Mouse (Mus musculus): ENCODE measurements around the gene Gm2310. TPM values are rescaled to one million over a fixed set of nuclear protein-coding genes. Genes with fewer than 3 reads are reported as not detected.
"Not testable (repeated sequence)": the region's sequence is repeated elsewhere in the genome, so short reads cannot be mapped to it uniquely, and the experiment has no call there.

The Gm2310 gene
- not detected in 2 replicates for polyA plus RNA-seq (2014; fragmentation: Nextera tagmentation; extraction: Ambion mirVana)

DNA sequence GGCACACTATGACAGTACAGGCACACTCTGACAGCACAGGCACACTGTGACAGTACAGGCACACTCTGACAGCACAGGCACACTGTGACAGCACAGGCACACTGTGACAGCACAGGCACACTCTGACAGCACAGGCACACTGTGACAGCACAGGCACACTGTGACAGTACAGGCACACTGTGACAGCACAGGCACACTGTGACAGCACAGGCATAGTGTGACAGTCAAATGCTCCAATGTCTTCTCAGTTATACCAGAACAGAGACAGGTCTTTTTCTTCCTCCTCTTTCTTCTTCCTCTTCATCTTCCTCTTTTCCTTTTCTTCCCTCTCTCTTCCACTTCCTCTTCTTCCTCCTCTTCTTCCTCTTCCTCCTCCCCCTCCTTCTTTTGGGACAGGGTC lies at the start of gene Gm2310:
Gene Gm2310 (minus strand): TSS at position 101 of the 400 bp plus-strand sequence.
- not testable (repeated sequence) for H3K27me3 ChIP-seq (ENCODE audit: control insufficient read depth, insufficient read depth, low read length); H3K9me3 ChIP-seq (ENCODE audit: control insufficient read depth, low read length); ATAC-seq (ENCODE audit: insufficient read depth, low FRiP score, low TSS enrichment); H3K4me1 ChIP-seq (ENCODE audit: control insufficient read depth, insufficient read depth, low read length); H3K4me3 ChIP-seq (ENCODE audit: low read depth, low read length); H3K4me2 ChIP-seq (ENCODE audit: low read depth); H3K27ac ChIP-seq (ENCODE audit: low read depth, low read length); H3K9ac ChIP-seq (ENCODE audit: low read length); DNase-seq (ENCODE audit: low spot score); H3K36me3 ChIP-seq (ENCODE audit: control insufficient read depth, insufficient read depth, low read length)

DNA sequence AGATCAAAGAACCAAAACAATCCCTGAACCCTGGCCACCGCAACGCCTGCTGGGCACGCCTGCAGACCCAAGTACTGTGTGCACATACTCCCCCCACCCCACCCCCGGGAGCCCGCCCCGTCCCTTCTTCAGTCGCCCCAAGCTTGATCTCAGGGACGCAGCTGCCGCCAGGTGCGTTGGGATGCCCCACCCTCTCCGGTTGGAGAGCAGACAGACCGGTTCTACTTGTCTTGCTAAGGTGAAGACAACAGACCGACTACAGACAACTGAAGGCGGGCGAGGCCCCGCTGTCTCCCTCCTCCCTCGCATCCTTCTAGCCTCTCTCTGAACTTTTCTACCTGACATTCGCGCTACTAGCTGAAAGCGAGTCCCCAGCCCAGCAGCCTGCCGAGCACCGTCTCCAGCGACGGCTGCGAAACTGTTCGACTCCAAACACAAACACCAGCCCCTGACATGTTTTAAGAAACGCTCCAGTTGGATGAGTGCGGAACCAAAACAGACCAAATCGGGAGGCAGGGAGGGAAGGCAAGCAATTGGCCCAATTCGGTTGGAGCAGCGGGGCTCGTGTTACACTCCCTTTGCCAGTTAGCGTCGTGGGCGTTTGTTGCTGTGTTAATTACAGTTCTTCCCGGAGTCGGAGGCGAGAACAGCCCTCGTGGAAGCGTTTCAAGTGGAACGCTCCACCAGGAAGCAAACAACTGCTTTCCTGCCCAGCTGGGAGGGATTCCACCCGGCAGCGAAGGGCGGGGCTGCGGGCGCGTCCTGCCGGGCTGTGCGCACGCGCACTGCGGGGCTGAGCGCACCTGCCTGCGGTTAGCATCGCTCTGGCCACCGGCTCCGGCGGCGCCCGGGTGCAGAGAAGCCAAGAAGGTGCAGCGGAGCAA lies 49.1 kb upstream of the Gm2310 start:
- under 1% methylated on average over 45 of the region's 61 CpGs for WGBS
- H3K27ac ChIP-seq (ENCODE audit: low read depth, low read length), result no peak overlapping the region

DNA sequence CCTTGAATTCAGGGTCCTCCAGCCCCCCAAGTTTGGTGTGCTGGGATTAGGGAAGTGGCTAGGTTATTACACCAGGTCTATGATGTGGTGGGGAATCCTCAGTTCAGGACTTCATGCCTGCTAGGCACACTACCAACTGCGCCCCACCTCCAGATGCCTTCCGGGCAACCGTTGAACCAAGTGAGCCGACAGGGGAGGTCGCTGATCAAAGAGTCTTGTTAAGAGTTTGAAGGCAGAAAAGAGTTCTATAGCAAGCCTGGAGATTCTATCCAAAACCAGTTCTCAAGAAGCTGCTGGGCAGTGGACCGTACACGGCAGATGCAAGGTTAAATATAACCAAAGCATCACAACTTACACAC lies 48.5 kb upstream of the Gm2310 start:
- Histone ChIP-seq H3K4me3 (ENCODE audit: low read depth, low read length) (peak overlapping the region; percentile 50), H3K9ac (ENCODE audit: low read length) (peak overlapping the region; percentile 30; the same call in 1 of the 2 replicates), H3K4me1 (ENCODE audit: control insufficient read depth, insufficient read depth, low read length) (no peaks in the 10 kb centered on the region), H3K27me3 (ENCODE audit: control insufficient read depth, insufficient read depth, low read length) (no peaks in the 10 kb centered on the region), H3K36me3 (ENCODE audit: control insufficient read depth, insufficient read depth, low read length) (no peaks in the 10 kb centered on the region), H3K9me3 (ENCODE audit: control insufficient read depth, low read length) (no peaks in the 10 kb centered on the region), H3K27ac (ENCODE audit: low read depth, low read length) (no peak overlapping the region), H3K4me2 (ENCODE audit: low read depth) (peak overlapping the region; percentile 94)
- 8% methylated on average over 7 of the region's 7 CpGs for WGBS
- ATAC-seq (ENCODE audit: insufficient read depth, low FRiP score, low TSS enrichment) (no peak), DNase-seq (ENCODE audit: low spot score) (no peak)

More for the DNA sequence above, 49.1 kb upstream of the Gm2310 start:
- peak overlapping the region; percentile 94 for H3K4me2 ChIP-seq (ENCODE audit: low read depth)
- ATAC-seq (ENCODE audit: insufficient read depth, low FRiP score, low TSS enrichment) (peak; percentile 87), DNase-seq (ENCODE audit: low spot score) (peak; percentile 85)
- no peaks in the 10 kb centered on the region for H3K9me3 ChIP-seq (ENCODE audit: control insufficient read depth, low read length)
- H3K27me3 ChIP-seq (ENCODE audit: control insufficient read depth, insufficient read depth, low read length), result no peaks in the 10 kb centered on the region
- peak overlapping the region; percentile 30 for H3K9ac ChIP-seq (ENCODE audit: low read length)
- no peaks in the 10 kb centered on the region for H3K4me1 ChIP-seq (ENCODE audit: control insufficient read depth, insufficient read depth, low read length)
- peak overlapping the region; percentile 50 for H3K4me3 ChIP-seq (ENCODE audit: low read depth, low read length)
- no peaks in the 10 kb centered on the region for H3K36me3 ChIP-seq (ENCODE audit: control insufficient read depth, insufficient read depth, low read length)

- Histone ChIP-seq H3K4me1 (ENCODE audit: control insufficient read depth, insufficient read depth, low read length) (no peaks in the 10 kb centered on the region), H3K4me2 (ENCODE audit: low read depth) (no peak overlapping the region), H3K36me3 (ENCODE audit: control insufficient read depth, insufficient read depth, low read length) (no peaks in the 10 kb centered on the region), H3K9me3 (ENCODE audit: control insufficient read depth, low read length) (no peaks in the 10 kb centered on the region), H3K9ac (ENCODE audit: low read length) (no peak overlapping the region), H3K4me3 (ENCODE audit: low read depth, low read length) (no peak overlapping the region), H3K27ac (ENCODE audit: low read depth, low read length) (no peak overlapping the region), H3K27me3 (ENCODE audit: control insufficient read depth, insufficient read depth, low read length) (no peaks in the 10 kb centered on the region)
- no peak for ATAC-seq (ENCODE audit: insufficient read depth, low FRiP score, low TSS enrichment)
- DNase-seq (ENCODE audit: low spot score), result no peak
- 67% methylated on average over 6 of the region's 6 CpGs for WGBS
These were observed 45.7 kb upstream of the Gm2310 start for GRCm38 (mm10) chr15:8565416-8565815.

DNA sequence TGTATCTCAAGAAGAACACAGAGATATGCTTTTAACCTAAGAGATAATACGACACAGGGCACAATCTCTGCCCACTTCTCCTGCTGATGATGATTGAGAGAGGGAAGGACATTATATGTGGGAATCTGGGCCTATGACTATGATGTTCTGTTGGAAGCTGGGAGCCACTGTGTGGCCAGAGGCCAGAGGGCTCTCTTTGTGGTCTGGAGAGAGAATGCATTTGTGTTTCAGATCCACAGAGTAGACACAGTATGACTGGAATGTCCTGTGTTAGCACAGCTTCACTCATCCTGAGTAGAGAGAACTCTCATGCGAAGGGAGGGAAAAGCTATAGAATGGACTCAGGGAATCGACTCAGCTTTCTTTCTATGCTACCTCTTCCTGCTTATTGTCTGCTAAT lies 44.6 kb upstream of the Gm2310 start:
- no peak overlapping the region for H3K4me2 ChIP-seq (ENCODE audit: low read depth)
- ATAC-seq (ENCODE audit: insufficient read depth, low FRiP score, low TSS enrichment), result no peak
- no peak for DNase-seq (ENCODE audit: low spot score)
- no peak overlapping the region for H3K27ac ChIP-seq (ENCODE audit: low read depth, low read length)
- H3K9me3 ChIP-seq (ENCODE audit: control insufficient read depth, low read length), result no peaks in the 10 kb centered on the region
- no peaks in the 10 kb centered on the region for H3K4me1 ChIP-seq (ENCODE audit: control insufficient read depth, insufficient read depth, low read length)
- H3K9ac ChIP-seq (ENCODE audit: low read length), result no peak overlapping the region
- no peaks in the 10 kb centered on the region for H3K36me3 ChIP-seq (ENCODE audit: control insufficient read depth, insufficient read depth, low read length)
- H3K27me3 ChIP-seq (ENCODE audit: control insufficient read depth, insufficient read depth, low read length), result no peaks in the 10 kb centered on the region
- no peak overlapping the region for H3K4me3 ChIP-seq (ENCODE audit: low read depth, low read length)
- 88% methylated on average over 3 of the region's 3 CpGs for WGBS

DNA sequence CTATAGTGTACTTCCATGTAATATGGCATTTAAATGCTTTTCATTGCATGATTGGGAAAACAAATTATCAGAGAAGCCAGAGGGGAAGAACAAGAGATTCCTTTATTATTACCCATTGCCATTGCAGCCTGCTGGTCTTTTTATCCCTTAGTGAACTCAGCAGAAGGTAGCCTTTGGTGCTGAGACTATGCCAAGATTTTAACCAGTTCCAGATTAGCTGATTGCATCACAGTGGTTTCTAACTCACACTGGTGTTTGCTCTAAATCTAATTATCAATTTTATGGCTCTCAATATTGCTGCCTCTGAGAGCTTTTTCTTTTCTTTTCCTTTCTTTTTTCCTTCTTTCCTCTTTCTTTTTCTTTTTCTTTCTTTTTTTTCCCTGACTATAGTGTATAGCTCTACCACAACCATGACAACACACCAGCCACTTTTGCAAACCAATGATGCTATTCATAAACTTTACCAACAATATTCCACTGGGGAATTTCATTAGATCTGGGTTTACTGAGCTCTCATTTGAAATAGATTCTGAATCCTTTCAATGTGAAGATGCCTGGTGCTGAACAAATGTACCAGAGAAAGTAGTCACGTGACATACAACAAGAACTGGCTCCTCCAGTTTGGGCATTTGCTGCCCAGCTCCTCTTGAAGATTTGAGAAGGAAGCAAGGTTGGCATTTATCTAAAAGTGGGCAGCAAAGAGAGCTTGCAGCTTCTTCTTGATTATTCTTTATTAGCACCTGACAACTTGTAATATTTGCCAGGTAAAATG lies 43.9 kb upstream of the Gm2310 start:
- 91% methylated on average over 1 of the region's 1 CpGs for WGBS
- Histone ChIP-seq H3K27me3 (ENCODE audit: control insufficient read depth, insufficient read depth, low read length) (no peaks in the 10 kb centered on the region), H3K4me3 (ENCODE audit: low read depth, low read length) (no peak overlapping the region), H3K4me2 (ENCODE audit: low read depth) (no peak overlapping the region), H3K9ac (ENCODE audit: low read length) (no peak overlapping the region), H3K9me3 (ENCODE audit: control insufficient read depth, low read length) (no peaks in the 10 kb centered on the region), H3K4me1 (ENCODE audit: control insufficient read depth, insufficient read depth, low read length) (no peaks in the 10 kb centered on the region), H3K27ac (ENCODE audit: low read depth, low read length) (no peak overlapping the region), H3K36me3 (ENCODE audit: control insufficient read depth, insufficient read depth, low read length) (no peaks in the 10 kb centered on the region)
- ATAC-seq (ENCODE audit: insufficient read depth, low FRiP score, low TSS enrichment), result no peak
- no peak for DNase-seq (ENCODE audit: low spot score)

DNA sequence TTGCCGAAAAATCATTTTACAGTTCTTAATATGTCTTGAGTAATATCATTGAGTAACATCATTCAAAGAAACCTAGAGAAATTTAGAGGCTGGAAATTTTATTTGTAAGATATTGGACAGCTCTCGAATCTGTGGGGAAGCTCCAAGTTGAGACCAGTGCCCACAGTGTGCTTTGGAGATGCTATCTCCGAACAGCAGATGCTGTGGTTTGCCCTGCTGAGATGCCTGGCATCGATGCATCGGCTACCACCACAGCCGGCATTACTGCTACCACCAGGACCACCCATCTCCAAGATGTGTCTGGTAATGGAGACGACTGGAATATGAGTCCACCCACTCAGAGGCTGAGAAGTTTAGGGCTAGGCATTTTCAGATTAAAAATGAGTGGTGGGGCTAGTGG lies 43.0 kb upstream of the Gm2310 start:
- no peak overlapping the region for H3K4me2 ChIP-seq (ENCODE audit: low read depth)
- H3K27ac ChIP-seq (ENCODE audit: low read depth, low read length), result no peak overlapping the region
- no peaks in the 10 kb centered on the region for H3K27me3 ChIP-seq (ENCODE audit: control insufficient read depth, insufficient read depth, low read length)
- H3K9ac ChIP-seq (ENCODE audit: low read length), result no peak overlapping the region
- no peaks in the 10 kb centered on the region for H3K9me3 ChIP-seq (ENCODE audit: control insufficient read depth, low read length)
- no peaks in the 10 kb centered on the region for H3K4me1 ChIP-seq (ENCODE audit: control insufficient read depth, insufficient read depth, low read length)
- DNase-seq (ENCODE audit: low spot score) (no peak), ATAC-seq (ENCODE audit: insufficient read depth, low FRiP score, low TSS enrichment) (no peak)
- H3K36me3 ChIP-seq (ENCODE audit: control insufficient read depth, insufficient read depth, low read length), result no peaks in the 10 kb centered on the region
- no peak overlapping the region for H3K4me3 ChIP-seq (ENCODE audit: low read depth, low read length)
- WGBS, result 87% methylated on average over 7 of the region's 7 CpGs

DNA sequence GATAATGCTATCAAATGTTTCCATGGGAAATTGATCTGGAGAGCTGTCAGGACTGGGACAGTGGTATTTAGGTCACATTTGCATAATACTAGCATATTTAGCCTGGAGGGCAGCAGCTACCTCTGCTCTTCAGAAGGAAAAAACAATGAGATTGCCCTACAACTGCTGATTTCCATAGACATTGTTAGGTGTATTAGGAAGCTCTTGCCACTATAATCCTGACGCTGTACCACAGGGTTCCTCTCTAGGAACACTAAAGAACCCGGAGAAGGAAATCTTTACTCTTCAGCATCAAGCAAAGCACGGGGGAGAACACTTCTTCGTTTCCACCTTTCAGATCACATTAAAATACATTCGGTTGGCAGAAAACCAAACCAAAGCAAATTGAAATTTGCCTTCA lies 11.4 kb upstream of the Gm2310 start:
- no peak overlapping the region for H3K9ac ChIP-seq (ENCODE audit: low read length)
- DNase-seq (ENCODE audit: low spot score) (no peak), ATAC-seq (ENCODE audit: insufficient read depth, low FRiP score, low TSS enrichment) (no peak)
- H3K4me1 ChIP-seq (ENCODE audit: control insufficient read depth, insufficient read depth, low read length), result no peaks in the 10 kb centered on the region
- H3K9me3 ChIP-seq (ENCODE audit: control insufficient read depth, low read length), result no peaks in the 10 kb centered on the region
- H3K36me3 ChIP-seq (ENCODE audit: control insufficient read depth, insufficient read depth, low read length), result no peaks in the 10 kb centered on the region
- 80% methylated on average over 5 of the region's 5 CpGs for WGBS
- H3K4me2 ChIP-seq (ENCODE audit: low read depth), result no peak overlapping the region
- no peak overlapping the region for H3K4me3 ChIP-seq (ENCODE audit: low read depth, low read length)
- no peak overlapping the region for H3K27ac ChIP-seq (ENCODE audit: low read depth, low read length)
- no peaks in the 10 kb centered on the region for H3K27me3 ChIP-seq (ENCODE audit: control insufficient read depth, insufficient read depth, low read length)
